28 mouse cellular contexts compared by ENCODE assay signal in the genomic region with DNA sequence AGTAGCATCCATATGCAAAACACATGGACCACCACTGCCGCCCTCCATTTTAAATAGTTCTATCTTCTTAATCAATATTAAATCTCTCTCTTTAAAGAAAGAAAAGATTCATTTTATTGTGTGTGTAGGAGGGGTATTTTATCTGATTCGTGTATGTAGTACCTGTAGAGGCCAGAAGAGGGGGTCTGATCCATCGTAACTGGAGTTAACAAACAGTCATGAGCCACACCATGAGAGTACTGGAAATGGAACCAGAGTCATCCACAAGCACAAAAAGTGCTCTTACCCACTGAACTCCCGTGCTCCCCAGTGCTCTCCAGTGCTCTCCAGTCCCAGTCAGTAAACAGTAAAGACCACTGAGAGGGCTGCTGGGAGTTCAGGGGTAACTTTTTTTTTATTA.
DNase-seq lines count a peak whose midpoint lies in the region; ATAC-seq and TF ChIP-seq lines count a peak whose summit lies in the region.
"Had no signal": no experiment of that assay in that cellular context is flagged by ENCODE, and none has a peak within 500 bp of the region (broad histone marks: within the 10 kb centered on the region; RNA-seq: fewer than 3 reads in every experiment).

No protein-coding gene starts in this region.

- H3K4me3 ChIP-seq in forebrain, embryonic 15.5 days = no peak overlapping the region
- H3K4me3 ChIP-seq in forebrain, embryonic 13.5 days = no peak overlapping the region
- no peak overlapping the region for H3K4me3 ChIP-seq in layer of hippocampus, adult 2 months
- H3K4me3 ChIP-seq: embryonic facial prominence, embryonic 10.5 days; embryonic facial prominence, embryonic 15.5 days; forebrain, embryonic 12.5 days; gastrocnemius, adult 2 months; hindbrain, embryonic 13.5 days had no signal

- no peak for DNase-seq in layer of hippocampus, adult 2 months (ENCODE audit: low spot score in 2 of 2)
- no peak for DNase-seq in layer of hippocampus, postnatal 10 days (ENCODE audit: low spot score in 2 of 2)
- peak; percentile 52 for DNase-seq in ES-CJ7 (ENCODE audit: low read depth, low spot score)
- DNase-seq in brain, embryonic 14.5 days (ENCODE audit: low read depth) = peak; percentile 2
- no peak for DNase-seq in adrenal gland, postnatal 4 days (ENCODE audit: low spot score in 2 of 2)
- DNase-seq: adrenal gland, postnatal 14 days; cerebellum, adult 18-20 months; cerebellum, postnatal 25 days; gastrocnemius, adult 2 months; gastrocnemius, postnatal 36 days; heart, adult 18-20 months; heart, postnatal 4 days; kidney, adult 9 months; layer of hippocampus, adult 9-11 months; lung, embryonic 14.5 days; lung, postnatal 14 days; right cerebral cortex, postnatal 25 days; thymus, postnatal 14 days had no signal

- no peak for TF ChIP-seq POLR2A in brain, embryonic 14.5 days (IDR thresholded peaks at IDR 0.05; ENCODE audit: borderline replicate concordance, extremely low read depth, insufficient read depth, insufficient read length, poor library complexity, severe bottlenecking)

- H3K4me2 ChIP-seq in forebrain, embryonic 15.5 days (replicated peaks) = no peak overlapping the region
- H3K4me2 ChIP-seq in forebrain, embryonic 13.5 days = no peak overlapping the region
- H3K4me2 ChIP-seq: embryonic facial prominence, embryonic 15.5 days; forebrain, embryonic 12.5 days; heart, embryonic 11.5 days; hindbrain, embryonic 13.5 days; lung, embryonic 14.5 days had no signal

- no peaks in the 10 kb centered on the region for H3K27me3 ChIP-seq in forebrain, embryonic 15.5 days
- no peaks in the 10 kb centered on the region for H3K27me3 ChIP-seq in forebrain, embryonic 13.5 days
- H3K27me3 ChIP-seq: embryonic facial prominence, embryonic 15.5 days; forebrain, embryonic 12.5 days; hindbrain, embryonic 13.5 days had no signal

- ATAC-seq in forebrain, embryonic 15.5 days (replicated peaks) = no peak
- ATAC-seq in forebrain, embryonic 13.5 days = no peak
- ATAC-seq: intestine, embryonic 16.5 days; midbrain, embryonic 16.5 days had no signal

- H3K4me1 ChIP-seq in forebrain, embryonic 15.5 days = no peaks in the 10 kb centered on the region
- no peaks in the 10 kb centered on the region for H3K4me1 ChIP-seq in forebrain, embryonic 13.5 days
- H3K4me1 ChIP-seq: forebrain, embryonic 12.5 days; hindbrain, embryonic 13.5 days had no signal

- 88% methylated on average over 4 of the region's 4 CpGs for WGBS in forebrain, embryonic 15.5 days
- WGBS in forebrain, embryonic 13.5 days = 94% methylated on average over 4 of the region's 4 CpGs

- H3K9ac ChIP-seq in forebrain, embryonic 15.5 days (replicated peaks) = no peak overlapping the region
- no peak overlapping the region for H3K9ac ChIP-seq in forebrain, embryonic 13.5 days
- H3K9ac ChIP-seq: embryonic facial prominence, embryonic 15.5 days; forebrain, embryonic 12.5 days; hindbrain, embryonic 13.5 days; liver, embryonic 14.5 days; lung, embryonic 14.5 days had no signal

- no peaks in the 10 kb centered on the region for H3K9me3 ChIP-seq in forebrain, embryonic 15.5 days
- H3K9me3 ChIP-seq in forebrain, embryonic 13.5 days (replicated peaks) = no peaks in the 10 kb centered on the region
- H3K9me3 ChIP-seq: embryonic facial prominence, embryonic 10.5 days; embryonic facial prominence, embryonic 15.5 days; forebrain, embryonic 12.5 days; hindbrain, embryonic 13.5 days had no signal

- H3K27ac ChIP-seq in forebrain, embryonic 15.5 days (replicated peaks) = peak overlapping the region; percentile 63; the same call in 1 of the 2 replicates
- no peak overlapping the region for H3K27ac ChIP-seq in forebrain, embryonic 13.5 days
- no peak overlapping the region for H3K27ac ChIP-seq in layer of hippocampus, adult 2 months
- H3K27ac ChIP-seq: embryonic facial prominence, embryonic 10.5 days; embryonic facial prominence, embryonic 15.5 days; forebrain, embryonic 12.5 days; gastrocnemius, adult 2 months; hindbrain, embryonic 13.5 days; liver, embryonic 14.5 days had no signal

- H3K36me3 ChIP-seq in forebrain, embryonic 15.5 days = no peaks in the 10 kb centered on the region
- no peaks in the 10 kb centered on the region for H3K36me3 ChIP-seq in forebrain, embryonic 13.5 days (ENCODE audit: poor library complexity, severe bottlenecking)
- H3K36me3 ChIP-seq: embryonic facial prominence, embryonic 10.5 days; embryonic facial prominence, embryonic 15.5 days; forebrain, embryonic 12.5 days; hindbrain, embryonic 13.5 days had no signal

- TF ChIP-seq CTCF in layer of hippocampus, adult 2 months (conservative IDR thresholded peaks at IDR 0.05) = peak; percentile 51
- no peak for TF ChIP-seq CTCF in brain, embryonic 14.5 days (IDR thresholded peaks at IDR 0.05; ENCODE audit: borderline replicate concordance, extremely low read depth, insufficient read depth, insufficient read length)

Comparison
In these comparisons a context has a peak if more than half of its experiments do, and no peak if none do; other contexts are left out.
1. DNase-seq: peak in ES-CJ7 (single experiment) and brain, embryonic 14.5 days (single experiment); none in layer of hippocampus, adult 2 months (0 of 2), layer of hippocampus, postnatal 10 days (0 of 2) and adrenal gland, postnatal 4 days (0 of 2).